Mouse (Mus musculus) cerebellum, adult 2 months (tissue): ENCODE data around the gene Hrct1.

ENCODE experiments used
- CTCF ChIP-seq: fragments of 200-500 bp; IDR thresholded peaks from 2 replicates; pipeline ENCODE4 v1.5.1; 2011; ENCODE audit warnings: low read depth, mild to moderate bottlenecking, control low read depth, low read length, moderate library complexity, borderline replicate concordance; ENCODE audit not compliant: insufficient read depth
- POLR2A ChIP-seq: fragments of 200-500 bp; IDR thresholded peaks from 2 replicates; pipeline ENCODE4 v1.6.1; 2011; ENCODE audit warnings: low read length, control low read depth, borderline replicate concordance; ENCODE audit not compliant: insufficient read depth

DNA sequence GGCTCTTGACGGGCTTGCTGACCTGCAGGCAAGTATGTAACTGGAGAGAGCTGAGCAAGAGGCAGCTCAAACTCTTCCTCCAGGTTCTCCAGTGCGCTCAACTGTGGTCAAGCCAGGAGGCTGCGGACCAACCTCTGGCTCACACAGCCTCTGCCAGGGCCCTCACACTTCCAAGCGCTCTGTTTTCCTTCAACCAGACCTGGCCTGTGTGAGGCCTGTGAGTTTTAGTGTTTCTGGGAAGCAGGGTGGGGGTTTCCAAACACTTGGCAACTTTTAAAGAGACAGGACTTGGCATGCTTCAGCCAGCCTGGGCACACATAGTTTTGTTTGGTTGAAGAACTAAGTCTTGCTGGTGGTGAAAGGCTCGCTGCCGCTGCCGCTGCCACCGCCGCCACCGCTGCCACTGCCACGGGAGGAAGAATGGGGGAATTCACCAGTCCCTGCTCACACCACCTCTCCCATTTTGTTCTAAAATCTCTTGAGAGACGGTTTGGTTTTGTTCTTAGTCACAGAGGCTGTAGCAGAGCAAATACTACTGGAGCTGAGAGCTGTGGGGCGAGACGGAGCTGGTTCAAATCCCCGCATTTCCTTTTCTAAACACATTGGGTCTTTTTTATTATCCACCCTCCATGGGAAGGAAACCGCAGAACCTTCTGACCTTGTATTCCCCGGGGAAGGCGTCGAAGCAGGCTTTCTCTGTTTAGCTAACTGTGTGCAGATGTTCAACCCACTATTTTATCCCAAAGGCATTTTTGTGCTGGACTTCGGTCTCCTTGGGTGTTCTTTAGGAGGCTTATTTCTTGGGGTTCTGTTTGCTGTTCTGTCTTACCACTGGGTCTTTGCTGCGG is 32.8 kb downstream of the Hrct1 start:
- TF ChIP-seq POLR2A (no peak), CTCF (no peak)
